Mouse (Mus musculus) spleen, postnatal 14 days (tissue): Measurements from ENCODE around the gene Rhot2.

ENCODE experiments used
- DNase-seq, 2 experiments: peaks; one replicate each; pipeline ENCODE4 v3.0.0; 2021 to 2022; ENCODE audit warnings: low spot score in 2 of 2

Gene Rhot2

DNA sequence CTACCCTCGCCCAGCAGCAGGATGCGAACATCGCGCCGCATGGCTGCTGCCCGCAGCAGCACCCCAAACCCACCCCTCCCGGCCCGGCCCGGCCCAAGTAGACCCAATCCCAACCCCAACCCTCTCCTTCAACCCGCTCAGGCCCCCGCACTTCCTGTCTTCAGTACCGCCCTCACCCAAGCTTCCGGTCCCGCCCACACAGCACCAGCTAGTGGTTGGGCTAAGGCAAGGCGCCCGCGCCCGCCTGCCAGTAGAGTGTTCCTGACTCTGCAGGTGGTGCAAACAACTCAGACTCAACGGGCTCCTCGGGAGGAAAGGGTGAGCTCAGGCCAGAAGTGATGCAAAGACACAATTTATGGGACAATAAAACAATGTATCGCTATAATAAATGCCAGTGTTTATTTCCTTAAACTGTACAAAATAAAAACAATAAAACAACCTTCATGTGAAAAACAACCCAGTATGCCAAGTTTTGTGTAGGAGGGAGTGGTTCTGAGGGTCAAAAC lies at the start of gene Rhot2:
Rhot2 (minus strand) TSS at position 456 of the 506 bp plus-strand sequence.
- DNase-seq, result peak; percentile 86 to 93

DNA sequence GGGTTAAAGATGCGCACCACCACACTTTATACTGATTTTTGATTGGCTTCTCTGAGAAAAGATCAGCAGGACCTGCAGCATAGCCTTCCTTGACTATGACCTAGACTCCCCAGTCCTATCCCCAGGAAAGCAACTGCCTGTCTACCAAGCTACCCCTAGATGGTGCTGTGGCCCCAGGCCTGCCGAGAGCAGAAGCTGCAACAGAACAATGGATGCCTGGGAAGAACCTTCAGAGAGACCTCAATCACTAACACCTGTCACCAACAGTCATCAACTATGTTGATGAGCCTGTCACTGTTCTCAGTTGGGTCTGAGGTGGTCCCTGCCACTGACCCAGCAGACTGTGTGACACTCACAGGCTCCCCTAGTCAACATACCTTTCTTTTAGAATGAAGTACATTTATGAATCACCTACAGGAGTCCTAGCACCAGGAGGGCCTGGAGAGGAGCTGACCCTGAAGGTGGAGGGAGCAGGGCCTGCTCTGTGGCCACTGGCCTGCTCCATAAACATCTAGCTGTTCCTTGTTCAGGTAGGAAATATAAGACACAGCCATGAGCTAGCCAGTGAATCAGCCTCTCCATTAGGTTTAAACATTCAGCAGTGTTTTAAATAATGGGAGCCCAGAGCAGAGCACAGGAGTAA lies 49.4 kb upstream of the Rhot2 start:
- peak; percentile 51 to 59 for DNase-seq

DNA sequence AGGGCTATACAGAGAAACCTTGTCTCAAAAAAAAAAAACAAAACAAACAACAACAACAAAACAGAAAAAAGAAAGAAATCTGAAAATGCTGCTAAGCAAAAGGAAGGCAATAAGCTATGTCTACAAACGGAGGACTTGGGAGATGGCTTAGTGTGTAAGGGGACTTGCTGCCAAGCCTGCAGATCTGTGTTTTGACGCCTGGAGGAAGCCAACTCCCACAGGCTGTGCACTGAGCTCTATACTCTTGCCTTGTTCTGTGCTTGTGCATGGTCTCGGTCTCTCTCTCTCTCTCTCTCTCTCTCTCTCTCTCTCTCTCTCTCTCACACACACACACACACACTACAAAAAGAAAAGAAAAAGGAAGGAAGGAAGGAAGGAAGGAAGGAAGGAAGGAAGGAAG lies 44.2 kb upstream of the Rhot2 start:
- no peak for DNase-seq

GRCm38 (mm10) chr17:25887467-25887866 lies 42.8 kb upstream of the Rhot2 start:
- no peak for DNase-seq

DNA sequence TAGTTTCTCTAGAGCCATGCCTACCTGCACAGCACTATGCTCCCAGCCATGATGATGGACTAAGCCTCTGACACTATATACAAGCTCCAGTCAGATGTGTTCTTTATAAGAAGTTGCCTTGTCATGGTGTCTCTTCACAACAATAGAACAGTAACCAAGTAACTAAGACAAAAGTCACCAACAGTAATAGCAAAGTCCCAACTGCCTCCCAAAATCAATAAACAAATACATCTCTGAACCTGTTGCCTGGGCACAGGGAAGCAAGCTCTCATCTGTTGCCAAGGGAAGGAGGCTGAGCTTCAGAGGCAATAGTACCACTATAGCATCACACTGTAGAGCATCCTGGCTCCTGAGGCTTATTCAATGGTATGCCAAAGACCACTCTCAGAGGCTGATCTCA lies 42.2 kb upstream of the Rhot2 start:
- no peak for DNase-seq

GRCm38 (mm10) chr17:25885636-25886035 lies 41.0 kb upstream of the Rhot2 start:
- DNase-seq, result no peak

GRCm38 (mm10) chr17:25883824-25884223 lies 39.2 kb upstream of the Rhot2 start:
- DNase-seq, result no peak

- no peak for DNase-seq
Observed at GRCm38 (mm10) chr17:25883268-25883667, 38.6 kb upstream of the Rhot2 start.

GRCm38 (mm10) chr17:25882306-25882705 lies 37.7 kb upstream of the Rhot2 start:
- DNase-seq, result no peak

DNA sequence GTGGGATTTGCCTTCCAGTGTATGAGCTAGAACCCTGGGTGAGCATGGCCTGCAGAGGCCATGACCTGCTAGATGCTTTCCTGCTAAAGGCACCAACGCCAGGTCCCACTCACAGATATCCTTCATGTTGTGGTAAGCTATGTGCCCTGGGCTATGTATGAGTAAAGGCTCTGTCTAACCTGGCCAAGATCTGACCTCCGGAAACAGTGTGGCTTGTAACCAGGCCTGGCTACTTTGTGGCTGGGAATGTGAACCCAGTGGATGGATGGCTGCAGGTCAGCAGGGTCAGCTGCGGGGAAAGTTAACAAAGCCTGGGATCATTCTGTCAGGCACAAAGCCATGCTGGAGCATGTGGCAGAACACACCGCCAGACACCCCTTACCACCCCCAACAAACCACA lies 37.0 kb upstream of the Rhot2 start:
- DNase-seq, result no peak

- no peak for DNase-seq
Observed at GRCm38 (mm10) chr17:25880913-25881641, 36.4 kb upstream of the Rhot2 start.

DNA sequence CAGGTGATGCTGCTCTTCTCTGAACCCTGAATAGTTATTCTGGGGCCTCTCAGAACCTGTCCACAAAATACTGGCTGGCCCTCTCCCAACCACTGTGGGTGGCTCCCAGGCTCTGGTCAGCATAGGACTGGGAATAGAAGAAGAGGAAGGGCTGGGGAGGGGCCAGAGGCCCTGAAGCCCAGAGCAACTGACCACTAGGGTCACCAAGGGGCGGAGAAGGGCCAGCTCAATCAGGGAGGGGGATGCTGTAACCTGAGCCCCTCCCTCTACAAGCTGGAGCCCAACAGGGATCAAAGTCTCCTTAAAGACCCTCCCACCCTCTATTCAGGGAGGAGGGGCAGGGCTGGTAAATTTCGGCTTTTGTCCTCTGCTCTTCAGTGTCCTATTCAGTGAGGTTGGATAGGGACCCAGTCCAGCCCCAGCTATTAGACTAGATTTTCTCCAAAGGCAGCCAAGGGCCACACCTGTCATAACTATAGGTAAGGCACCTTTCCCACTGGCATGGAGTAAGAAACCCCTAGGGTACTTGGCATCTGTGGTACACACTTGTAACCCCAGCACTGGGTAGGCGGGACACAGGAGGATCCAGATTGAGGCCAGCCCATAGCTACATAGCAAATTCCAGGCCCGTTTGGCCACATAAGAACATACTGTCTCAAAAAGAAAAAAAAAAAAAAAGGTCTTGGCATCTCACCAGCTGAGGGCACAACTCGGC lies 35.7 kb upstream of the Rhot2 start, which contains the start of gene Wfikkn1:
Wfikkn1 (minus strand) TSS at position 663 of the 715 bp plus-strand sequence.
- DNase-seq, result no peak

GRCm38 (mm10) chr17:25879750-25880149 lies 35.1 kb upstream of the Rhot2 start:
- no peak for DNase-seq

- DNase-seq, result no peak
Observed at GRCm38 (mm10) chr17:25879261-25879660, 34.6 kb upstream of the Rhot2 start.

GRCm38 (mm10) chr17:25878611-25879180 lies 34.0 kb upstream of the Rhot2 start:
- DNase-seq, result no peak

- no peak for DNase-seq
Observed at GRCm38 (mm10) chr17:25877741-25878610, 33.3 kb upstream of the Rhot2 start.

DNA sequence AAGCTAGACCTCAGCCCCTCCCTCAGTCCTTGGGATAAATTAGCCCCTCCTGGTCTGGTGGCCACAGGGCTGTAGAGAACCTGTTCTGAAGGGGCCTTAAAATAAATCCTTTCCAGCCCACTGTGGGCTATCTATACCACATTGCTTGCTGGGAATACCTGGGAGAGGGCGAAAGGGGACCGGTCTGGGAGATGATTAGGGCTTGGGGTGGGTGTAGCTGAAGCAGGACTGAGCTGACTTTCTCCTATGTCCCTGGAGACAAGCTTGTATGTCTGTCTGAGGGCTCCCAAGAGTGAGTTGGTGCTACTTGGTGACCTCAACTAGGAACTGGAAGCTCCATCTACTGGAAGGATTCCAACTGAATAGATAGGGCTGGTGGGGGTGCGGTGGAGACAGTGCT lies 32.4 kb upstream of the Rhot2 start:
- DNase-seq, result no peak

DNA sequence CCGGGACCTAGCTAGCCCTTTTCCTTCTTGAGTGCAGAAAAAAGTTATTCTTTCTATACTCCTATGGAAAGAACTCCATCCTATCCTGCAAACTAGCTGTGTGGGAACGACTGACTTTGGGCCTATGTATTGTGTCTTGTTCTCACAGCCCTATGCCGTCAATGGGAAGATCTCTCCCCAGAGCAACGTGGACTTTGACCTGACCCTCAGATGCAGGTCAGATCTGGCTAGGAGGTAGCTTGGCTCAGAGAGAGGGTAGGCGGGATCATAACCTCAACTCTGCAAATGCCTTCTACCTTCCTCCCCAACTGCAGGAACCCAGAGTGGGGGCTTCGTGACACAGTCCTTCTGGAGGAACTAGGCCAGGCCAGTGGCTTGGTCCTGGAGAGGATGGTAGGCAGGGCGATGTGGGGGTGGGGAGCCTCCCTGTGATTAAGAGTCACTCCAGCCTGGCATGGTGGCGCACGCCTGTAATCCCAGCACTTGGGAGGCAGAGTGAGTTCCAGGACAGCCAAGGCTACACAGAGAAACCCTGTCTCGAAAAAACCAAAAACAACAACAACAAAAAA lies 31.8 kb upstream of the Rhot2 start:
- DNase-seq, result no peak

DNA sequence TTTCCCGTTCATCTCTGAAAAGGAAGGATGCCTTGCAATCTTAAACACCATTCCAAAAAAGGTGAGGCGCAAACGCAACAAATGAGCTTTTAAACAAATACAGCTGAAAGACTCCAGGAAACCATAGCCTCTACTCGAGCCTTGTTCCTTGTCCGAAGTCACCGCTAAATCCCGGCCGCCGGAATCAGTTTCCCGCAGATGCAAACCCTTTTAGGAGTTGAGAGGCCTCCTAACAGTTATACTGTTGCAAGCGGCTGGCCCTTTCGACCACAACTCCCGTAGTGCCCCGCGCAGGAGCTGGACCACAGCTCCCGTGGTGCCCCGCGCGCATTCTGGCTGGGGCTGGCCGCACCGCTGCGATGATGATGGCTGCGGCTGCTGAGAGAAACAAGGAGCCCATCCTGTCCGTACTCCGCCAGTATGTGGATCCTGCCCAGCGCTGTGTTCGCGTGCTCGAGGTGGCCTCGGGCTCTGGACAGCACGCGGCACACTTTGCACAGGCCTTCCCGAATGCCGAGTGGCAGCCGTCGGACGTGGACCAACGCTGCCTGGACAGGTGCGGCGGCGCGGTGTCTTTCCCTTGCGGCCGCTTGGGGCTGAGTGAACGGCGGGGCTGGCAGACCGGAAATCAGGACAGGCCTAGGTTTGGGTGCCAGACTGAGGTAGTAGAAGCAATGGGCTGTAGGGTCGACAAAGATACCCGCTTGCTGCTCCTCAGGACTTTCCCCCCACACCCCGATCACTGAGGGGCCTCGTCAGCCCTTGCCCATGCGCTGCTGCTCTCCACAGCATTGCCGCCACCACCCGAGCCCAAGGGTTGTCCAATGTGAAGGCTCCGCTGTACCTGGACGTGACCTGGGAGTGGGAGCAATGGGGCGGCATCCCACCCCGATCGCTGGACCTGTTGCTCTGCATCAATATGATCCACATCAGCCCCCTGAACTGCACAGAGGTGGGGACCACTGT lies 30.8 kb upstream of the Rhot2 start:
- DNase-seq, result peak; percentile 78 to 83

- peak; percentile 92 to 96 for DNase-seq
Observed at GRCm38 (mm10) chr17:25874721-25875170, 30.1 kb upstream of the Rhot2 start, which contains the start of gene Mettl26. TSS of gene Mettl26 (plus strand) at chr17:25875074.
